Mouse (Mus musculus): ENCODE data around the gene Serinc3. TPM values are rescaled to one million over a fixed set of nuclear protein-coding genes. Genes with fewer than 3 reads are reported as not detected.

Gene Serinc3
- total RNA-seq, 2 experiments from 2014 or later, result 124 to 167 TPM

GRCm38 (mm10) chr2:163577986-163578385 is 66.9 kb downstream of the Serinc3 start:
- intact Hi-C loops (cut with DNase I; ENCODE audit: low total_unique reads), result no loop called here
- DNase-seq, result no peak

DNA sequence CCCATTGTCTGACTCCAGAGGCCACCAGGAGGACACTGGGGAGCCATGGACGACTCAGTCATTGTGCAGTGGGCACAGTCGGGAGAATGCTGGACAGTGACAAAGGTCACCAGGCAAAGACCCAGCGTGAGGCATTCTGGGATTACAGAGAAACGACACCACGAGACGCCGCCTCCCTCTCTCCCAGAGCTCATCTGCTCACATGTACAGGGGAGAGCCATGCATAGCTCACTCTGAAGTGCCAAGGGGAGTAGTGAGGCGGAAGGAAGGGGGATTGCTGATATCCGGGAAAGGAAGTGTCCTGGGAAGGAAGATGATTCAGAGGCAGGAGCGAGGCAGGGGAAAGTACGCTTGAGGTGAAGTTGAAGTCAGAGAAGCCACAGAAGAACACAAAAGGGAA is 69.7 kb downstream of the Serinc3 start:
- no peak for DNase-seq
- intact Hi-C loops (cut with DNase I; ENCODE audit: low total_unique reads), result no loop called here

GRCm38 (mm10) chr2:163574321-163574720 is 70.6 kb downstream of the Serinc3 start:
- intact Hi-C loops (cut with DNase I; ENCODE audit: low total_unique reads), result no loop called here
- no peak for DNase-seq

Other genes starting within 250 kb of the Serinc3 start
- 100 to 1,000 TPM; 352 to 422 TPM for gene Jph2, start 247.1 kb downstream of the Serinc3 start, total RNA-seq (2021)
- gene Oser1, start 220.4 kb downstream of the Serinc3 start, total RNA-seq (2021), result 10 to 100 TPM; 25.9 to 29.5 TPM
- under 1 TPM in 1 of 2 experiments, not detected in 1; 0.23 TPM for gene Gdap1l1, start 206.7 kb downstream of the Serinc3 start, total RNA-seq (2021)
- gene Fitm2, start 172.5 kb downstream of the Serinc3 start, total RNA-seq (2021), result 10 to 100 TPM; 46.2 to 63.3 TPM
- gene R3hdml, start 152.8 kb downstream of the Serinc3 start, total RNA-seq (2021), result not detected
- gene Hnf4a, start 138.3 kb downstream of the Serinc3 start, total RNA-seq (2021), result not detected
- 1 to 10 TPM; 7.7 to 8.2 TPM for gene Ttpal, start 42.8 kb downstream of the Serinc3 start, total RNA-seq (2021)
- gene Pkig, start 13.3 kb upstream of the Serinc3 start, total RNA-seq (2021), result 10 to 100 TPM; 78.2 to 85.3 TPM
- gene Ada, start 105.1 kb upstream of the Serinc3 start, total RNA-seq (2021), result 1 to 10 TPM in 1 of 2 experiments, under 1 TPM in 1; 0.91 to 1.5 TPM
- under 1 TPM; 0.27 to 0.39 TPM for gene Ccn5, start 175.7 kb upstream of the Serinc3 start, total RNA-seq (2021)
- gene Kcnk15, start 208.5 kb upstream of the Serinc3 start, total RNA-seq (2021), result not detected

All from gastrocnemius, postnatal 14 days (tissue).